Mouse (Mus musculus) brain, embryonic 14.5 days (tissue): ENCODE measurements around the gene Ppp2r5e.

ENCODE experiments used
- CTCF ChIP-seq: fragments of 200-500 bp; IDR thresholded peaks from 2 replicates; pipeline ENCODE4 v1.5.1; 2012; ENCODE audit warnings: inconsistent platforms, mild to moderate bottlenecking, moderate library complexity, borderline replicate concordance; ENCODE audit not compliant: insufficient read depth, insufficient read length; ENCODE audit errors: extremely low read depth
- POLR2A ChIP-seq: fragments of 200-500 bp; IDR thresholded peaks from 2 replicates; pipeline ENCODE4 v1.6.1; 2012; ENCODE audit warnings: mild to moderate bottlenecking, inconsistent platforms, borderline replicate concordance; ENCODE audit not compliant: poor library complexity, insufficient read depth, insufficient read length, severe bottlenecking; ENCODE audit errors: extremely low read depth

- TF ChIP-seq CTCF (no peak), POLR2A (no peak)
These were observed 51.8 kb downstream of the Ppp2r5e start for GRCm38 (mm10) chr12:75544259-75544658.
